Mouse (Mus musculus) lung, postnatal 0 days (tissue): ENCODE results near the gene Taar7f. TPM values are rescaled to one million over a fixed set of nuclear protein-coding genes. Genes with fewer than 3 reads are reported as not detected.

Experiments
- ATAC-seq: fragments of 200-750 bp; cut with Nextera tagmentation; 2 replicates; pipeline ENCODE4 v1.8.0; 2017; ENCODE audit warnings: moderate library complexity
- DNase-seq: peaks from one replicate; pipeline ENCODE4 v3.0.0-alpha.2; 2016; ENCODE audit warnings: low spot score
- H3K27ac ChIP-seq: fragments of 300-500 bp; sonication (generic); 2 replicates; pipeline ENCODE4 v1.5.1; 2014; ENCODE audit warnings: antibody characterized with exemption, mild to moderate bottlenecking, low read length, mixed read lengths
- H3K27me3 ChIP-seq: fragments of 300-500 bp; sonication (generic); replicated peaks from 2 replicates; pipeline ENCODE4 v1.6.1; 2014; ENCODE audit warnings: low read length, mixed read lengths; ENCODE audit not compliant: insufficient read depth
- H3K36me3 ChIP-seq: fragments of 300-500 bp; sonication (generic); 2 replicates; pipeline ENCODE4 v1.6.1; 2014; ENCODE audit warnings: low read length, mixed read lengths; ENCODE audit not compliant: insufficient read depth
- H3K4me1 ChIP-seq: fragments of 300-500 bp; sonication (generic); 2 replicates; pipeline ENCODE4 v1.6.1; 2014; ENCODE audit warnings: antibody characterized with exemption, low read depth, low read length, mixed read lengths; ENCODE audit not compliant: insufficient read depth
- H3K4me2 ChIP-seq: fragments of 300-500 bp; sonication (generic); replicated peaks from 2 replicates; pipeline ENCODE4 v1.6.1; 2014; ENCODE audit warnings: low read depth, mild to moderate bottlenecking, low read length, moderate library complexity, mixed read lengths
- H3K4me3 ChIP-seq: fragments of 300-500 bp; sonication (generic); 2 replicates; pipeline ENCODE4 v1.5.1; 2014; ENCODE audit warnings: low read depth, low read length
- H3K9ac ChIP-seq: fragments of 300-500 bp; sonication (generic); replicated peaks from 2 replicates; pipeline ENCODE4 v1.6.1; 2014; ENCODE audit warnings: low read depth, mild to moderate bottlenecking
- H3K9me3 ChIP-seq: fragments of 300-500 bp; sonication (generic); 2 replicates; pipeline ENCODE4 v1.6.1; 2016; ENCODE audit warnings: low read length, mixed read lengths
- CTCF ChIP-seq: IDR thresholded peaks from 2 replicates; pipeline ENCODE4 v1.5.1; 2016; ENCODE audit warnings: antibody characterized with exemption, mild to moderate bottlenecking
- EP300 ChIP-seq: IDR thresholded peaks from 2 replicates; pipeline ENCODE4 v1.6.1; 2016; ENCODE audit warnings: antibody characterized with exemption, mild to moderate bottlenecking, control low read depth
- WGBS: fragments of 180-500 bp; shearing (Covaris S2); extraction: QIAGEN DNeasy Blood & Tissue Kit; methylation state at CpG from one replicate; pipeline ENCODE4 v1.1.7; 2014; 5-methylcytosine and 5-hydroxymethylcytosine counted together
- polyA plus RNA-seq: library from polyadenylated mRNA; unstranded; fragments of >200 nt; fragmentation: Nextera tagmentation; extraction: Ambion mirVana; gene quantifications from 2 replicates; pipeline ENCODE4 v1.2.1, GENCODE M21; 2015

Gene Taar7f
- polyA plus RNA-seq: not detected in 2 replicates

- Histone ChIP-seq H3K4me3 (no peak within 1 kb of the TSS), H3K27ac (no peak within 1 kb of the TSS), H3K9me3 (no peaks in the 10 kb centered on the region), H3K4me2 (no peak within 1 kb of the TSS), H3K36me3 (no peaks in the 10 kb centered on the region), H3K9ac (no peak within 1 kb of the TSS), H3K4me1 (no peaks in the 10 kb centered on the region), H3K27me3 (no peaks in the 10 kb centered on the region)
- no peak for TF ChIP-seq CTCF
- no peak for TF ChIP-seq EP300
- DNase-seq (no peak), ATAC-seq (no peak)
Observed at GRCm38 (mm10) chr10:24049210-24049609, at the start of gene Taar7f. TSS of gene Taar7f (plus strand) at chr10:24049510.

- Histone ChIP-seq H3K9me3 (no peaks in the 10 kb centered on the region), H3K4me3 (no peak within 1 kb of the TSS), H3K4me1 (no peaks in the 10 kb centered on the region), H3K27me3 (no peaks in the 10 kb centered on the region), H3K4me2 (no peak within 1 kb of the TSS), H3K27ac (no peak within 1 kb of the TSS), H3K9ac (no peak within 1 kb of the TSS), H3K36me3 (no peaks in the 10 kb centered on the region)
- ATAC-seq (no peak), DNase-seq (no peak)
- WGBS: 58% methylated on average over 1 of the region's 1 CpGs
- TF ChIP-seq CTCF (no peak), EP300 (no peak)
Observed at GRCm38 (mm10) chr10:23999639-24000038, 49.7 kb upstream of the Taar7f start, which contains the start of gene Taar7b. TSS of gene Taar7b (plus strand) at chr10:23999939.

- H3K27ac ChIP-seq: no peak overlapping the region
- no peaks in the 10 kb centered on the region for H3K36me3 ChIP-seq
- no peaks in the 10 kb centered on the region for H3K4me1 ChIP-seq
- DNase-seq (no peak), ATAC-seq (no peak)
- no peaks in the 10 kb centered on the region for H3K9me3 ChIP-seq
- no peak overlapping the region for H3K9ac ChIP-seq
- no peak for TF ChIP-seq EP300
- TF ChIP-seq CTCF: no peak
- WGBS: 61% methylated on average over 1 of the region's 1 CpGs
- H3K4me2 ChIP-seq: no peak overlapping the region
- no peak overlapping the region for H3K4me3 ChIP-seq
- H3K27me3 ChIP-seq: no peaks in the 10 kb centered on the region
Observed at GRCm38 (mm10) chr10:24006442-24006841, 42.9 kb upstream of the Taar7f start.

- H3K9me3 ChIP-seq: no peaks in the 10 kb centered on the region
- no peaks in the 10 kb centered on the region for H3K27me3 ChIP-seq
- H3K4me1 ChIP-seq: no peaks in the 10 kb centered on the region
- no peaks in the 10 kb centered on the region for H3K36me3 ChIP-seq
- TF ChIP-seq EP300: no peak
- TF ChIP-seq CTCF: no peak
- H3K4me2 ChIP-seq: no peak overlapping the region
- no peak overlapping the region for H3K27ac ChIP-seq
- no peak overlapping the region for H3K9ac ChIP-seq
- ATAC-seq: no peak
- H3K4me3 ChIP-seq: no peak overlapping the region
- no peak for DNase-seq
- 24% methylated on average over 2 of the region's 2 CpGs for WGBS
Observed at GRCm38 (mm10) chr10:24007034-24007433, 42.3 kb upstream of the Taar7f start.

- Histone ChIP-seq H3K27me3 (no peaks in the 10 kb centered on the region), H3K4me2 (no peak overlapping the region), H3K4me3 (no peak overlapping the region), H3K9ac (no peak overlapping the region), H3K36me3 (no peaks in the 10 kb centered on the region), H3K27ac (no peak overlapping the region), H3K9me3 (no peaks in the 10 kb centered on the region), H3K4me1 (no peaks in the 10 kb centered on the region)
- DNase-seq: no peak
- ATAC-seq: no peak
- 88% methylated on average over 1 of the region's 1 CpGs for WGBS
- TF ChIP-seq EP300 (no peak), CTCF (no peak)
Observed at GRCm38 (mm10) chr10:24008143-24008542, 41.2 kb upstream of the Taar7f start.

GRCm38 (mm10) chr10:24026922-24027321, 22.4 kb upstream of the Taar7f start, which contains the start of gene Taar7d:
TSS of gene Taar7d (plus strand) at chr10:24027222.
- no peaks in the 10 kb centered on the region for H3K4me1 ChIP-seq

GRCm38 (mm10) chr10:24031347-24031746, 18.0 kb upstream of the Taar7f start:
- Histone ChIP-seq H3K27me3 (no peaks in the 10 kb centered on the region), H3K27ac (no peak overlapping the region), H3K4me3 (no peak overlapping the region), H3K36me3 (no peaks in the 10 kb centered on the region), H3K9me3 (no peaks in the 10 kb centered on the region), H3K4me1 (no peaks in the 10 kb centered on the region), H3K9ac (no peak overlapping the region), H3K4me2 (no peak overlapping the region)
- ATAC-seq (no peak), DNase-seq (no peak)
- TF ChIP-seq EP300 (no peak), CTCF (no peak)

More at GRCm38 (mm10) chr10:24026922-24027321, 22.4 kb upstream of the Taar7f start, which contains the start of gene Taar7d:
- Histone ChIP-seq H3K36me3 (no peaks in the 10 kb centered on the region), H3K9ac (no peak within 1 kb of the TSS), H3K27ac (no peak within 1 kb of the TSS), H3K4me2 (no peak within 1 kb of the TSS), H3K9me3 (no peaks in the 10 kb centered on the region), H3K27me3 (no peaks in the 10 kb centered on the region), H3K4me3 (no peak within 1 kb of the TSS)
- ATAC-seq (no peak), DNase-seq (no peak)
- TF ChIP-seq EP300 (no peak), CTCF (no peak)
